8 mouse cellular contexts compared by ENCODE assay signal in the genomic region with DNA sequence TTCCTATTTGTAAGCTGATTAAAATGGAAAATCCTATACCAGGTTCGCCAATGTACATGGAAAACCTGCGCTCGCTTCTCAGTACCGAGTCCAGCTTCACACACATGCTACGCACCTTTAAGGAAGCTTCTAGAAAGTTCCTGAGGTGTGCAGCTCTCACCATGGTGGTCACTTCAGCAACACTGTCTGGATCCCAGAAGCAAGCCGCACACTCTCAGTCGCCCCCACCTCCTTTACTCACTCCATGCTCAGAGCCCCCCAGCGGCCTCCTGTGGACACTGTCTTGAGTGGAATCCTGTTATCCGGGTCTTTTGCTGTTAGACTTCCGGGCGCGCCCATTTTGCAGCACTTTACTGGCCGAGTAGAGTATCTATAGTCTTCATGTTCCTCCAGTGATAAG. TPM values are rescaled to one million over a fixed set of nuclear protein-coding genes. Genes with fewer than 3 reads are reported as not detected.
A peak's percentile ranks its signal among the peaks of the same experiment; 100 is the strongest.
DNase-seq lines count a peak whose midpoint lies in the region; ATAC-seq and TF ChIP-seq lines count a peak whose summit lies in the region.

A gene (minus strand): TSS at position 244 of the 400 bp plus-strand sequence.

- TF ChIP-seq POLR2A in liver, adult 2 months (IDR thresholded peaks at IDR 0.05; ENCODE audit: extremely low read depth, insufficient read depth, low read length), result no peak
- TF ChIP-seq POLR2A in olfactory bulb, adult 2 months (IDR thresholded peaks at IDR 0.05; ENCODE audit: insufficient read depth, low read depth, low read length), result no peak

- H3K4me3 ChIP-seq in kidney, embryonic 14.5 days (ENCODE audit: low read length), result peak within 1 kb of the TSS; percentile 74
- peak within 1 kb of the TSS; percentile 57 for H3K4me3 ChIP-seq in forebrain, embryonic 14.5 days (ENCODE audit: low read depth, low read length)
- H3K4me3 ChIP-seq in intestine, embryonic 16.5 days (ENCODE audit: low read length), result peak within 1 kb of the TSS; percentile 76
- peak within 1 kb of the TSS; percentile 62 for H3K4me3 ChIP-seq in liver, adult 2 months (ENCODE audit: insufficient read depth, low read depth, low read length)
- peak within 1 kb of the TSS; percentile 71 for H3K4me3 ChIP-seq in olfactory bulb, adult 2 months (ENCODE audit: insufficient read depth, low read depth, low read length)

- H3K79me2 ChIP-seq in liver, adult 2 months (ENCODE audit: control insufficient read depth, insufficient read depth, low read length), result 0 out of 2 replicates have a peak, but pooled peaks cover 3% of the 10 kb centered on the region

- peak within 1 kb of the TSS; percentile 88 for H3K27ac ChIP-seq in kidney, embryonic 14.5 days (ENCODE audit: low read depth, low read length)
- no peak within 1 kb of the TSS for H3K27ac ChIP-seq in forebrain, embryonic 14.5 days (ENCODE audit: low read depth, low read length)
- peak within 1 kb of the TSS; percentile 93 for H3K27ac ChIP-seq in intestine, embryonic 16.5 days (ENCODE audit: low read length)
- peak within 1 kb of the TSS; percentile 92 for H3K27ac ChIP-seq in liver, adult 2 months (replicated peaks; ENCODE audit: insufficient read depth, low read depth, low read length)
- peak within 1 kb of the TSS; percentile 43; the same call in 1 of the 2 replicates for H3K27ac ChIP-seq in olfactory bulb, adult 2 months (ENCODE audit: insufficient read depth, low read depth, low read length)

- peaks cover under 1% of the 10 kb centered on the region; the same call in 1 of the 2 replicates for H3K36me3 ChIP-seq in kidney, embryonic 14.5 days (ENCODE audit: control insufficient read depth, insufficient read depth, low read length)
- no peaks in the 10 kb centered on the region for H3K36me3 ChIP-seq in forebrain, embryonic 14.5 days (ENCODE audit: control insufficient read depth, insufficient read depth, low read length)
- no peaks in the 10 kb centered on the region for H3K36me3 ChIP-seq in intestine, embryonic 16.5 days (ENCODE audit: control insufficient read depth, insufficient read depth, low read length)
- H3K36me3 ChIP-seq in liver, adult 2 months (ENCODE audit: control insufficient read depth, insufficient read depth, low read length), result no peaks in the 10 kb centered on the region

- TF ChIP-seq CTCF in liver, adult 2 months (IDR thresholded peaks at IDR 0.05; ENCODE audit: low read depth, low read length), result no peak
- peak; percentile 28; the same call in 1 of the 2 replicates for TF ChIP-seq CTCF in olfactory bulb, adult 2 months (IDR thresholded peaks at IDR 0.05; ENCODE audit: insufficient read depth, low read depth, low read length)

- H3K4me1 ChIP-seq in kidney, embryonic 14.5 days (ENCODE audit: control insufficient read depth, insufficient read depth, low read length), result peaks cover 24% of the 10 kb centered on the region
- H3K4me1 ChIP-seq in forebrain, embryonic 14.5 days (ENCODE audit: control insufficient read depth, insufficient read depth, low read length), result peaks cover 7% of the 10 kb centered on the region
- peaks cover 21% of the 10 kb centered on the region for H3K4me1 ChIP-seq in intestine, embryonic 16.5 days (ENCODE audit: control insufficient read depth, insufficient read depth, low read length)
- H3K4me1 ChIP-seq in liver, adult 2 months (ENCODE audit: control insufficient read depth, insufficient read depth, low read length), result peaks cover 14% of the 10 kb centered on the region
- peaks cover 14% of the 10 kb centered on the region for H3K4me1 ChIP-seq in olfactory bulb, adult 2 months (ENCODE audit: control insufficient read depth, insufficient read depth, low read length)

- 39% methylated on average over 13 of the region's 13 CpGs for WGBS in kidney, embryonic 14.5 days
- WGBS in forebrain, embryonic 14.5 days, result 53% methylated on average over 13 of the region's 13 CpGs
- 30% methylated on average over 13 of the region's 13 CpGs for WGBS in intestine, embryonic 16.5 days
- WGBS in liver, adult 2 months, result 35% methylated on average over 13 of the region's 13 CpGs
- WGBS in olfactory bulb, adult 2 months, result 41% methylated on average over 13 of the region's 13 CpGs

- H3K9me3 ChIP-seq in kidney, embryonic 14.5 days (ENCODE audit: control insufficient read depth, low read length), result no peaks in the 10 kb centered on the region
- no peaks in the 10 kb centered on the region for H3K9me3 ChIP-seq in forebrain, embryonic 14.5 days (replicated peaks; ENCODE audit: control insufficient read depth, low read length)
- no peaks in the 10 kb centered on the region for H3K9me3 ChIP-seq in intestine, embryonic 16.5 days (ENCODE audit: control insufficient read depth, low read length)

- no peak for DNase-seq in kidney, adult 18-20 months
- peak; percentile 57 for DNase-seq in forebrain, embryonic 14.5 days (ENCODE audit: low spot score)
- no peak for DNase-seq in liver, adult 2 months (ENCODE audit: extremely low read depth, low read depth, low spot score)
- DNase-seq in cerebellum, adult 11-12 months, result no peak
- no peak for DNase-seq in adrenal gland, adult 18-20 months (ENCODE audit: low spot score in 2 of 2)

- ATAC-seq in kidney, embryonic 14.5 days (ENCODE audit: low FRiP score, low TSS enrichment), result no peak; the same call in 1 of the 2 replicates
- no peak; the same call in 1 of the 2 replicates for ATAC-seq in forebrain, embryonic 14.5 days
- ATAC-seq in intestine, embryonic 16.5 days, result peak; percentile 27

- peak within 1 kb of the TSS; percentile 83 for H3K4me2 ChIP-seq in kidney, embryonic 14.5 days (replicated peaks; ENCODE audit: low read depth, low read length)
- H3K4me2 ChIP-seq in forebrain, embryonic 14.5 days (ENCODE audit: low read length), result peak within 1 kb of the TSS; percentile 92
- peak within 1 kb of the TSS; percentile 78 for H3K4me2 ChIP-seq in intestine, embryonic 16.5 days (ENCODE audit: low read depth, low read length)

- H3K9ac ChIP-seq in kidney, embryonic 14.5 days (ENCODE audit: low read depth, low read length), result peak within 1 kb of the TSS; percentile 85
- peak within 1 kb of the TSS; percentile 65 for H3K9ac ChIP-seq in forebrain, embryonic 14.5 days (ENCODE audit: low read length)
- H3K9ac ChIP-seq in intestine, embryonic 16.5 days (ENCODE audit: low read depth, low read length), result peak within 1 kb of the TSS; percentile 90
- H3K9ac ChIP-seq in liver, adult 2 months (ENCODE audit: low read depth, low read length), result peak within 1 kb of the TSS; percentile 98

- H3K27me3 ChIP-seq in kidney, embryonic 14.5 days (ENCODE audit: control insufficient read depth, insufficient read depth, low read length), result peaks cover 33% of the 10 kb centered on the region
- H3K27me3 ChIP-seq in forebrain, embryonic 14.5 days (replicated peaks; ENCODE audit: control insufficient read depth, insufficient read depth, low read length), result peaks cover 34% of the 10 kb centered on the region
- H3K27me3 ChIP-seq in intestine, embryonic 16.5 days (replicated peaks; ENCODE audit: control insufficient read depth, insufficient read depth, low read length), result peaks cover 7% of the 10 kb centered on the region
- no peaks in the 10 kb centered on the region for H3K27me3 ChIP-seq in liver, adult 2 months (ENCODE audit: control insufficient read depth, insufficient read depth, low read length)

RNA-seq across cellular contexts. Expression of the gene that starts here (rescaled TPM):
- polyA plus RNA-seq in kidney, embryonic 14.5 days (2014; fragmentation: Nextera tagmentation; extraction: Ambion mirVana), result 16.4 and 21.0 TPM in 2 replicates
- polyA plus RNA-seq in forebrain, embryonic 14.5 days (2014; fragmentation: Nextera tagmentation; extraction: Ambion mirVana), result 0.99 and 1.4 TPM in 2 replicates
- polyA plus RNA-seq in intestine, embryonic 16.5 days (2015; fragmentation: Nextera tagmentation; extraction: Ambion mirVana), result 4.5 and 5.1 TPM in 2 replicates
- 5.1 and 7.2 TPM in 2 replicates for total RNA-seq in liver, adult 2 months (2014; rRNA removed)
- 13.7 and 19.8 TPM in 2 replicates for polyA plus RNA-seq in liver, adult 2 months (2012; rRNA removed)
- polyA plus RNA-seq in olfactory bulb, adult 2 months (2012; ENCODE audit: insufficient read depth, insufficient read length, low replicate concordance, missing spikeins), result not detected in 2 replicates
- total RNA-seq in adrenal gland, adult 18-20 months (2021), result 1 to 10 TPM in 1 of 2 experiments, under 1 TPM in 1; 0.46 to 2.1 TPM
